Mouse (Mus musculus) CH12.LX (cell line): ENCODE measurements around the gene Rnf213. TPM values are rescaled to one million over a fixed set of nuclear protein-coding genes. Genes with fewer than 3 reads are reported as not detected.

Experiments used
- polyA plus RNA-seq: library from polyadenylated mRNA; unstranded; fragments of >175 nt; gene quantifications from 2 replicates; pipeline ENCODE4 v1.2.1, GENCODE M21; 2012; ENCODE audit warnings: low read depth; ENCODE audit not compliant: insufficient read length
- total RNA-seq, 2 experiments: library from RNA; depleted of rRNA; stranded (reverse); fragments of 300-350 nt in 1 of 2; fragments of >200 nt in 1 of 2; gene quantifications; 2 replicates each; pipeline ENCODE4 v1.2.3; 2012 to 2014

The Rnf213 gene
- total and polyA plus RNA-seq, 3 experiments: 4.2 to 23.2 (median 11.2) TPM

Other genes starting within 250 kb of the Rnf213 start
- gene Tbc1d16, start 164.6 kb upstream of the Rnf213 start, total RNA-seq (2012; rRNA removed): 9.4 and 15.9 TPM in 2 replicates
- gene Tbc1d16, start 164.6 kb upstream of the Rnf213 start, total RNA-seq (2014; rRNA removed): 0.65 and 0.79 TPM in 2 replicates
- 2.4 and 2.7 TPM in 2 replicates for gene Tbc1d16, start 164.6 kb upstream of the Rnf213 start, polyA plus RNA-seq
- 0.80 and 1.3 TPM in 2 replicates for gene Ccdc40, start 164.5 kb upstream of the Rnf213 start, total RNA-seq (2012; rRNA removed)
- 0.82 and 0.97 TPM in 2 replicates for gene Ccdc40, start 164.5 kb upstream of the Rnf213 start, total RNA-seq (2014; rRNA removed)
- 1.2 and 1.4 TPM in 2 replicates for gene Ccdc40, start 164.5 kb upstream of the Rnf213 start, polyA plus RNA-seq
- gene Gaa, start 125.2 kb upstream of the Rnf213 start, total RNA-seq (2012; rRNA removed): 80.8 and 105 TPM in 2 replicates
- 19.6 and 19.8 TPM in 2 replicates for gene Gaa, start 125.2 kb upstream of the Rnf213 start, total RNA-seq (2014; rRNA removed)
- 91.0 and 93.2 TPM in 2 replicates for gene Gaa, start 125.2 kb upstream of the Rnf213 start, polyA plus RNA-seq
- gene Eif4a3, start 93.0 kb upstream of the Rnf213 start, total RNA-seq (2012; rRNA removed): 402 and 538 TPM in 2 replicates
- 400 and 449 TPM in 2 replicates for gene Eif4a3, start 93.0 kb upstream of the Rnf213 start, total RNA-seq (2014; rRNA removed)
- 554 and 605 TPM in 2 replicates for gene Eif4a3, start 93.0 kb upstream of the Rnf213 start, polyA plus RNA-seq
- 0.63 and 1.1 TPM in 2 replicates for gene Card14, start 85.3 kb upstream of the Rnf213 start, total RNA-seq (2012; rRNA removed)
- not detected in 2 replicates for gene Card14, start 85.3 kb upstream of the Rnf213 start, total RNA-seq (2014; rRNA removed)
- 0.16 TPM in 1 of 2 replicates, not detected in the other for gene Card14, start 85.3 kb upstream of the Rnf213 start, polyA plus RNA-seq
- 9.6 and 10.6 TPM in 2 replicates for gene Sgsh, start 37.6 kb upstream of the Rnf213 start, total RNA-seq (2012; rRNA removed)
- 3.2 and 3.9 TPM in 2 replicates for gene Sgsh, start 37.6 kb upstream of the Rnf213 start, total RNA-seq (2014; rRNA removed)
- 5.9 and 12.2 TPM in 2 replicates for gene Sgsh, start 37.6 kb upstream of the Rnf213 start, polyA plus RNA-seq
- gene Slc26a11, start 37.5 kb upstream of the Rnf213 start, total RNA-seq (2012; rRNA removed): 2.7 and 3.3 TPM in 2 replicates
- gene Slc26a11, start 37.5 kb upstream of the Rnf213 start, total RNA-seq (2014; rRNA removed): 1.4 and 1.9 TPM in 2 replicates
- 1.6 and 2.6 TPM in 2 replicates for gene Slc26a11, start 37.5 kb upstream of the Rnf213 start, polyA plus RNA-seq
- gene Endov, start 98.2 kb downstream of the Rnf213 start, total RNA-seq (2012; rRNA removed): 13.3 and 18.5 TPM in 2 replicates
- 13.0 and 13.5 TPM in 2 replicates for gene Endov, start 98.2 kb downstream of the Rnf213 start, total RNA-seq (2014; rRNA removed)
- gene Endov, start 98.2 kb downstream of the Rnf213 start, polyA plus RNA-seq: 12.0 and 13.3 TPM in 2 replicates
- gene Nptx1, start 154.7 kb downstream of the Rnf213 start, total RNA-seq (2012; rRNA removed): under 0.01 TPM in 1 of 2 replicates, not detected in the other
- not detected in 2 replicates for gene Nptx1, start 154.7 kb downstream of the Rnf213 start, total RNA-seq (2014; rRNA removed)
- gene Nptx1, start 154.7 kb downstream of the Rnf213 start, polyA plus RNA-seq: not detected in 2 replicates
- gene Rptor, start 209.8 kb downstream of the Rnf213 start, total RNA-seq (2012; rRNA removed): 26.7 and 29.3 TPM in 2 replicates
- gene Rptor, start 209.8 kb downstream of the Rnf213 start, total RNA-seq (2014; rRNA removed): 8.3 and 10.3 TPM in 2 replicates
- 28.3 and 33.1 TPM in 2 replicates for gene Rptor, start 209.8 kb downstream of the Rnf213 start, polyA plus RNA-seq